Mouse (Mus musculus) heart, embryonic 10.5 days (tissue): ENCODE measurements at regions not wholly inside any gene's neighbourhood (a gene's known extent, or its start where the extent isn't known, plus 50 kb on each side); places are given as distances from the start of the nearest gene placed in this dataset.

Experiments
- DNase-seq: peaks from one replicate; pipeline ENCODE4 v3.0.0-alpha.2; 2017; ENCODE audit warnings: low spot score
- H3K27ac ChIP-seq: fragments of 300-500 bp; sonication (generic); 2 replicates; pipeline ENCODE4 v1.5.1; 2016; ENCODE audit warnings: mild to moderate bottlenecking
- H3K27me3 ChIP-seq: fragments of 300-500 bp; sonication (generic); 2 replicates; pipeline ENCODE4 v1.6.1; 2016; ENCODE audit warnings: mild to moderate bottlenecking; ENCODE audit not compliant: poor library complexity, insufficient read depth, severe bottlenecking
- H3K36me3 ChIP-seq: fragments of 300-500 bp; sonication (generic); 2 replicates; pipeline ENCODE4 v1.6.1; 2016; ENCODE audit warnings: mild to moderate bottlenecking, moderate library complexity
- H3K4me1 ChIP-seq: fragments of 300-500 bp; sonication (generic); 2 replicates; pipeline ENCODE4 v1.6.1; 2016; ENCODE audit warnings: mild to moderate bottlenecking
- H3K4me3 ChIP-seq: fragments of 300-500 bp; sonication (generic); 2 replicates; pipeline ENCODE4 v1.5.1; 2016; ENCODE audit warnings: mild to moderate bottlenecking, moderate library complexity
- H3K9me3 ChIP-seq: fragments of 300-500 bp; sonication (generic); 2 replicates; pipeline ENCODE4 v1.6.1; 2016; ENCODE audit warnings: mild to moderate bottlenecking, moderate library complexity
- WGBS: fragments of 180-500 bp; shearing (Covaris S2); methylation state at CpG from one replicate; pipeline ENCODE4 v1.1.7; 2016; 5-methylcytosine and 5-hydroxymethylcytosine counted together

GRCm38 (mm10) chr12:35666062-35666461, 131.2 kb upstream of the Ahr start:
- H3K36me3 ChIP-seq: no peaks in the 10 kb centered on the region
- H3K4me1 ChIP-seq: no peaks in the 10 kb centered on the region
- 53% methylated on average over 2 of the region's 2 CpGs for WGBS
- H3K9me3 ChIP-seq: no peaks in the 10 kb centered on the region
- H3K27me3 ChIP-seq: no peaks in the 10 kb centered on the region
- DNase-seq: no peak
- no peak overlapping the region for H3K4me3 ChIP-seq
- no peak overlapping the region for H3K27ac ChIP-seq

- H3K36me3 ChIP-seq: no peaks in the 10 kb centered on the region
- H3K27me3 ChIP-seq: no peaks in the 10 kb centered on the region
- no peak overlapping the region for H3K4me3 ChIP-seq
- H3K27ac ChIP-seq: no peak overlapping the region
- H3K4me1 ChIP-seq: no peaks in the 10 kb centered on the region
- DNase-seq: no peak
- no peaks in the 10 kb centered on the region for H3K9me3 ChIP-seq
- WGBS: 87% methylated on average over 1 of the region's 1 CpGs
Observed at GRCm38 (mm10) chr12:35663062-35663461, 128.2 kb upstream of the Ahr start.

- H3K27ac ChIP-seq: no peak overlapping the region
- 73% methylated on average over 3 of the region's 3 CpGs for WGBS
- DNase-seq: no peak
- no peaks in the 10 kb centered on the region for H3K4me1 ChIP-seq
- no peak overlapping the region for H3K4me3 ChIP-seq
- H3K27me3 ChIP-seq: no peaks in the 10 kb centered on the region
- no peaks in the 10 kb centered on the region for H3K9me3 ChIP-seq
- no peaks in the 10 kb centered on the region for H3K36me3 ChIP-seq
Observed at GRCm38 (mm10) chr12:35656563-35656962, 121.7 kb upstream of the Ahr start.

- Histone ChIP-seq H3K4me1 (no peaks in the 10 kb centered on the region), H3K4me3 (no peak overlapping the region), H3K36me3 (no peaks in the 10 kb centered on the region), H3K27ac (no peak overlapping the region), H3K9me3 (no peaks in the 10 kb centered on the region), H3K27me3 (no peaks in the 10 kb centered on the region)
- no peak for DNase-seq
- WGBS: 84% methylated on average over 3 of the region's 3 CpGs
Observed at GRCm38 (mm10) chr12:35649772-35650171, 114.9 kb upstream of the Ahr start.

GRCm38 (mm10) chr12:35642473-35642872, 107.6 kb upstream of the Ahr start:
- H3K4me1 ChIP-seq: no peaks in the 10 kb centered on the region
- DNase-seq: no peak
- no peaks in the 10 kb centered on the region for H3K9me3 ChIP-seq
- H3K36me3 ChIP-seq: no peaks in the 10 kb centered on the region
- H3K27me3 ChIP-seq: no peaks in the 10 kb centered on the region
- no peak overlapping the region for H3K27ac ChIP-seq
- no peak overlapping the region for H3K4me3 ChIP-seq

- 54% methylated on average over 1 of the region's 1 CpGs for WGBS
- Histone ChIP-seq H3K27ac (no peak overlapping the region), H3K9me3 (no peaks in the 10 kb centered on the region), H3K4me3 (no peak overlapping the region), H3K4me1 (no peaks in the 10 kb centered on the region), H3K36me3 (no peaks in the 10 kb centered on the region), H3K27me3 (no peaks in the 10 kb centered on the region)
- no peak for DNase-seq
Observed at GRCm38 (mm10) chr12:35641741-35642140, 106.9 kb upstream of the Ahr start.

GRCm38 (mm10) chr12:35640911-35641345, 106.1 kb upstream of the Ahr start:
- 75% methylated on average over 3 of the region's 3 CpGs for WGBS
- Histone ChIP-seq H3K9me3 (no peaks in the 10 kb centered on the region), H3K36me3 (no peaks in the 10 kb centered on the region), H3K27me3 (no peaks in the 10 kb centered on the region), H3K4me1 (no peaks in the 10 kb centered on the region), H3K4me3 (no peak overlapping the region), H3K27ac (no peak overlapping the region)
- no peak for DNase-seq

- no peaks in the 10 kb centered on the region for H3K36me3 ChIP-seq
- no peak for DNase-seq
- no peaks in the 10 kb centered on the region for H3K9me3 ChIP-seq
- H3K4me1 ChIP-seq: no peaks in the 10 kb centered on the region
- no peak overlapping the region for H3K4me3 ChIP-seq
- H3K27me3 ChIP-seq: no peaks in the 10 kb centered on the region
- H3K27ac ChIP-seq: no peak overlapping the region
- WGBS: 70% methylated on average over 3 of the region's 3 CpGs
Observed at GRCm38 (mm10) chr12:35623484-35623883, 88.6 kb upstream of the Ahr start.

GRCm38 (mm10) chr12:35614885-35615284, 80.0 kb upstream of the Ahr start:
- Histone ChIP-seq H3K36me3 (no peaks in the 10 kb centered on the region), H3K27ac (no peak overlapping the region), H3K27me3 (no peaks in the 10 kb centered on the region), H3K4me1 (no peaks in the 10 kb centered on the region), H3K9me3 (no peaks in the 10 kb centered on the region), H3K4me3 (no peak overlapping the region)
- no peak for DNase-seq
- WGBS: 64% methylated on average over 4 of the region's 4 CpGs

- no peak overlapping the region for H3K27ac ChIP-seq
- no peaks in the 10 kb centered on the region for H3K36me3 ChIP-seq
- no peak for DNase-seq
- no peak overlapping the region for H3K4me3 ChIP-seq
- no peaks in the 10 kb centered on the region for H3K9me3 ChIP-seq
- no peaks in the 10 kb centered on the region for H3K4me1 ChIP-seq
- no peaks in the 10 kb centered on the region for H3K27me3 ChIP-seq
- WGBS: 72% methylated on average over 1 of the region's 1 CpGs
Observed at GRCm38 (mm10) chr12:35607652-35608051, 72.8 kb upstream of the Ahr start.

- H3K27me3 ChIP-seq: no peaks in the 10 kb centered on the region
- H3K4me1 ChIP-seq: no peaks in the 10 kb centered on the region
- DNase-seq: no peak
- H3K36me3 ChIP-seq: no peaks in the 10 kb centered on the region
- no peak overlapping the region for H3K27ac ChIP-seq
- no peak overlapping the region for H3K4me3 ChIP-seq
- WGBS: 87% methylated on average over 1 of the region's 1 CpGs
- no peaks in the 10 kb centered on the region for H3K9me3 ChIP-seq
Observed at GRCm38 (mm10) chr12:35603742-35604141, 68.9 kb upstream of the Ahr start.

GRCm38 (mm10) chr12:35602589-35602988, 67.8 kb upstream of the Ahr start:
- no peak overlapping the region for H3K4me3 ChIP-seq
- no peaks in the 10 kb centered on the region for H3K9me3 ChIP-seq
- no peaks in the 10 kb centered on the region for H3K36me3 ChIP-seq
- no peaks in the 10 kb centered on the region for H3K27me3 ChIP-seq
- H3K4me1 ChIP-seq: no peaks in the 10 kb centered on the region
- WGBS: 86% methylated on average over 3 of the region's 3 CpGs
- no peak overlapping the region for H3K27ac ChIP-seq
- DNase-seq: no peak

- DNase-seq: no peak
- Histone ChIP-seq H3K9me3 (no peaks in the 10 kb centered on the region), H3K36me3 (no peaks in the 10 kb centered on the region), H3K4me3 (no peak overlapping the region), H3K27me3 (no peaks in the 10 kb centered on the region), H3K27ac (no peak overlapping the region), H3K4me1 (no peaks in the 10 kb centered on the region)
- 41% methylated on average over 9 of the region's 9 CpGs for WGBS
Observed at GRCm38 (mm10) chr12:35598298-35598697, 63.5 kb upstream of the Ahr start.

GRCm38 (mm10) chr12:35592866-35593265, 58.0 kb upstream of the Ahr start:
- Histone ChIP-seq H3K4me1 (no peaks in the 10 kb centered on the region), H3K36me3 (no peaks in the 10 kb centered on the region), H3K9me3 (no peaks in the 10 kb centered on the region), H3K27ac (no peak overlapping the region), H3K27me3 (no peaks in the 10 kb centered on the region), H3K4me3 (no peak overlapping the region)
- no peak for DNase-seq
- 76% methylated on average over 3 of the region's 3 CpGs for WGBS
